25 mouse cellular contexts compared by ENCODE assay signal in genomic region chr5:100213901-100214300, GRCm38 (mm10).
"Had no signal": no experiment of that assay in that cellular context is flagged by ENCODE, and none has a peak within 500 bp of the region (broad histone marks: within the 10 kb centered on the region; RNA-seq: fewer than 3 reads in every experiment).

No protein-coding gene starts in this region.

- H3K9me3 ChIP-seq: limb, embryonic 10.5 days; limb, embryonic 13.5 days; liver, embryonic 12.5 days; liver, embryonic 15.5 days; lung, embryonic 15.5 days; midbrain, embryonic 10.5 days; neural tube, embryonic 12.5 days; neural tube, embryonic 15.5 days; stomach, embryonic 15.5 days had no signal

- ATAC-seq: liver, embryonic 12.5 days had no signal

- H3K27me3 ChIP-seq: limb, embryonic 13.5 days; liver, embryonic 12.5 days; liver, embryonic 15.5 days; lung, embryonic 15.5 days; megakaryocyte, embryonic 14.5 days; neural tube, embryonic 12.5 days; neural tube, embryonic 15.5 days; stomach, embryonic 15.5 days had no signal

- H3K4me2 ChIP-seq: limb, embryonic 13.5 days; liver, embryonic 12.5 days; liver, embryonic 15.5 days; lung, embryonic 15.5 days; neural tube, embryonic 12.5 days; neural tube, embryonic 15.5 days; stomach, embryonic 15.5 days had no signal

- DNase-seq: kidney, postnatal 25 days; layer of hippocampus, adult 9-11 months; liver; lung, adult 18-20 months; lung, postnatal 10 days; lung, postnatal 36 days; midbrain, embryonic 14.5 days; right cerebral cortex, adult 18-20 months; right cerebral cortex, postnatal 14 days; right cerebral cortex, postnatal 4 days; thymus, adult 2 months; thymus, postnatal 14 days; thymus, postnatal 4 days had no signal

- H3K27ac ChIP-seq: kidney, postnatal 0 days; layer of hippocampus, adult 2 months; limb, embryonic 10.5 days; limb, embryonic 13.5 days; liver, embryonic 12.5 days; liver, embryonic 15.5 days; lung, embryonic 15.5 days; midbrain, embryonic 10.5 days; neural tube, embryonic 12.5 days; neural tube, embryonic 15.5 days; stomach, embryonic 15.5 days had no signal

- H3K36me3 ChIP-seq: limb, embryonic 10.5 days; limb, embryonic 13.5 days; liver, embryonic 12.5 days; liver, embryonic 15.5 days; lung, embryonic 15.5 days; midbrain, embryonic 10.5 days; neural tube, embryonic 12.5 days; neural tube, embryonic 15.5 days; stomach, embryonic 15.5 days had no signal

- H3K9ac ChIP-seq: limb, embryonic 13.5 days; liver, embryonic 12.5 days; liver, embryonic 15.5 days; lung, embryonic 15.5 days; neural tube, embryonic 12.5 days; neural tube, embryonic 15.5 days; stomach, embryonic 15.5 days had no signal

- H3K4me3 ChIP-seq: layer of hippocampus, adult 2 months; limb, embryonic 10.5 days; limb, embryonic 13.5 days; liver, embryonic 12.5 days; liver, embryonic 15.5 days; lung, embryonic 15.5 days; megakaryocyte, embryonic 14.5 days; midbrain, embryonic 10.5 days; neural tube, embryonic 12.5 days; neural tube, embryonic 15.5 days; stomach, embryonic 15.5 days had no signal

- H3K4me1 ChIP-seq: stomach, embryonic 15.5 days had no signal
